Mouse (Mus musculus): Measurements from ENCODE around the gene Actl7b.

GRCm38 (mm10) chr4:56740020-56740485 is 1.2 kb downstream of the Actl7b start, which contains the start of gene Gm26657:
- TF ChIP-seq CTCF (IDR thresholded peaks at IDR 0.05; ENCODE audit: low read depth) (no peak), EP300 (IDR thresholded peaks at IDR 0.05; ENCODE audit: low read depth) (no peak)
